Mouse (Mus musculus): Measurements from ENCODE around the gene Gpm6b.

- no peak for TF ChIP-seq CTCF (IDR thresholded peaks at IDR 0.05; ENCODE audit: borderline replicate concordance, control insufficient read depth, extremely low read depth, insufficient read depth, low read length, poor library complexity)
- no peak for TF ChIP-seq POLR2A (IDR thresholded peaks at IDR 0.05; ENCODE audit: control insufficient read depth, extremely low read depth, insufficient read depth, low read length, poor library complexity)
Observed at GRCm38 (mm10) chrX:166308798-166309197, 70.1 kb downstream of the Gpm6b start.

Data from thymus, adult 2 months (tissue).